Mouse (Mus musculus): ENCODE results near the gene Heatr9. TPM values are rescaled to one million over a fixed set of nuclear protein-coding genes. Genes with fewer than 3 reads are reported as not detected.

Gene Heatr9
- polyA plus RNA-seq, 1 experiment from 2014 or later: not detected

DNA sequence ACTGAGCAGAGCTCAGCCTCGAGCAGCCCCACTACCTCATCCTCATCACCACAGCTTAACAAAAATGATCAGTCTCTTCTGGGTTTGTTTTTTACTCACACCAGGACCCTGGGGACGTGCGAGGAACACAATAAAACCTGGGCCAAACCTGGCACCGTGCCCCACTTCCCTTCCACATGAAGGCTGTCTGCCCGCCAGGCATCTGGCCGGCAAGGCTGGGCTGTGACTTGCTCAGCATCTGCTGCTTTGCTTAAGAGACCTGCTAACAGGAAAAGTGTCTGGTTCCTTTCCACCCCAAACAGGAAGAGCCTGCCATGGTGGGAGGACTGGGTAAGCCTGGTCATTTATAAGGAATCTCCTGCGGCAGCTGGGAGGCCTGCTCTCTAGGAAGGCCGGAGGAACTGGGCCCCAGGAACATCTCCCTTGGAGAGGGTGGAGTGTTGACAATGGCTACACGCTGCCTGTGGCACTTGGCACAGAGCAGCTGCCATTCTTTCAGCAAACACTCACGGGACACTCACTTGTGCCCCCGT is 54.8 kb downstream of the Heatr9 start:
- ATAC-seq (replicated peaks; ENCODE audit: low FRiP score): no peak

DNA sequence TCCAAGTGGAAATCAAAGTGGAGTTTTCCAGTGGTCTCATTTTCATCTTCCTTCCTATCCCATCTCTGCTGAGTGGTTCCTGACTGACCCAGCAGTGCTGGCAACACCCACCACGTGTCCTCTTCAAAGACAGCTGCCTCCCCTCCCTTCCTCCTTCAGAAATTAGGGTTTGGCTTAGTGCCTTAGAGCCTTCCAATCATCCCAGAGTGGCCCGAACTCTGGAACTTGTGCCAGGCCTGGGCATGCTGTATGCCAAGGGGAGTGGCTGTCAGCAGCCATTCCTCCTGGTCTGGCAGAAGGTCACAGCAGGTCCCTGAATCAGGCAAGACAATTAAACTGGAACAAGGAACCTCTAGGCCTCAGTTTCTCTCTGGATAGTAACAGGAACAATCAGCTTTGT is 56.0 kb downstream of the Heatr9 start:
- H3K4me3 ChIP-seq (ENCODE audit: low read depth, low read length): no peak overlapping the region
- no peak overlapping the region for H3K27ac ChIP-seq (ENCODE audit: low read depth, low read length)
- H3K27me3 ChIP-seq (ENCODE audit: control insufficient read depth, insufficient read depth, low read length): peaks cover 21% of the 10 kb centered on the region
- ATAC-seq (replicated peaks; ENCODE audit: low FRiP score) (no peak), DNase-seq (ENCODE audit: low spot score) (no peak)
- no peak overlapping the region for H3K4me2 ChIP-seq (ENCODE audit: low read depth, low read length, severe bottlenecking)
- H3K9ac ChIP-seq (ENCODE audit: low read length): no peak overlapping the region
- 49% methylated on average over 2 of the region's 2 CpGs for WGBS
- H3K36me3 ChIP-seq (ENCODE audit: control insufficient read depth, insufficient read depth, low read length): no peaks in the 10 kb centered on the region
- no peaks in the 10 kb centered on the region for H3K9me3 ChIP-seq (ENCODE audit: control insufficient read depth, low read length)
- peaks cover 3% of the 10 kb centered on the region; the same call in 1 of the 2 replicates for H3K4me1 ChIP-seq (replicated peaks; ENCODE audit: control insufficient read depth, insufficient read depth, low read length)

More for the DNA sequence above, 54.8 kb downstream of the Heatr9 start:
- H3K4me3 ChIP-seq (ENCODE audit: low read depth, low read length): no peak overlapping the region
- no peak for DNase-seq (ENCODE audit: low spot score)
- H3K27ac ChIP-seq (ENCODE audit: low read depth, low read length): no peak overlapping the region
- peaks cover 18% of the 10 kb centered on the region for H3K27me3 ChIP-seq (ENCODE audit: control insufficient read depth, insufficient read depth, low read length)
- no peak overlapping the region for H3K4me2 ChIP-seq (ENCODE audit: low read depth, low read length, severe bottlenecking)
- H3K9me3 ChIP-seq (ENCODE audit: control insufficient read depth, low read length): no peaks in the 10 kb centered on the region
- H3K4me1 ChIP-seq (replicated peaks; ENCODE audit: control insufficient read depth, insufficient read depth, low read length): peaks cover 3% of the 10 kb centered on the region; the same call in 1 of the 2 replicates
- 70% methylated on average over 11 of the region's 11 CpGs for WGBS
- H3K9ac ChIP-seq (ENCODE audit: low read length): no peak overlapping the region
- H3K36me3 ChIP-seq (ENCODE audit: control insufficient read depth, insufficient read depth, low read length): no peaks in the 10 kb centered on the region

DNA sequence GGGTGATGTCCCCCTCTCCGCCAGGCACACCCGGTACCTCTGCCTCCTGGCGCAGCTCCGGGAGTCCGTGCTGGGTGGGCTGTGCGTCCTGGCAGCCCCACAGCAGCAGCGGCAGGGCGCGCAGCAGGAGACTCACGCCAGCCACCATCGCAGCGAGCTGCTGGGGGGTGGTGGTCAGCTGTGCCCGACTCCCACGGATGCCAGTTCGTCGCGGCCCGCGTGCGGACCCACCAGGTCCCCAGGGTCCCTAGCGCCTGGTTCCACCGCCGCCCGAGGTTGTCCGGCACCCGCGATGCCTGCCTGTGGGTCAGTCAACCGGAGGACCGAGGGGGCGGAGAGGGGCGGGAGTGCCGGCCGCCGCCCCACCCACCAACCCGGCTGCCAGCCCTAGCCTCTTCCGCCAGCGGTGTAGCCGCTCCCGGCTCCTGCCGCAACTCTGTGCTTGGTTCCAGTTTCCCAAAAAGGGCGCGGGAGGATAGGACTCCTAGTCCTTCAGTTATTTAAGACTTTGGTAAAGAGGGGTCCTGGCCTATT is 59.2 kb downstream of the Heatr9 start, which contains the start of gene Mmp28:
TSS of gene Mmp28 (minus strand) at position 361 of the 534 bp plus-strand sequence.
- peaks cover 3% of the 10 kb centered on the region; the same call in 1 of the 2 replicates for H3K4me1 ChIP-seq (replicated peaks; ENCODE audit: control insufficient read depth, insufficient read depth, low read length)
- under 1% methylated on average over 41 of the region's 42 CpGs for WGBS
- ATAC-seq (replicated peaks; ENCODE audit: low FRiP score): no peak
- peak within 1 kb of the TSS; percentile 66 for H3K9ac ChIP-seq (ENCODE audit: low read length)
- H3K36me3 ChIP-seq (ENCODE audit: control insufficient read depth, insufficient read depth, low read length): no peaks in the 10 kb centered on the region
- peak; percentile 72 for DNase-seq (ENCODE audit: low spot score)
- H3K4me2 ChIP-seq (ENCODE audit: low read depth, low read length, severe bottlenecking): peak within 1 kb of the TSS; percentile 98
- H3K9me3 ChIP-seq (ENCODE audit: control insufficient read depth, low read length): no peaks in the 10 kb centered on the region
- no peak within 1 kb of the TSS for H3K27ac ChIP-seq (ENCODE audit: low read depth, low read length)
- peaks cover 21% of the 10 kb centered on the region for H3K27me3 ChIP-seq (ENCODE audit: control insufficient read depth, insufficient read depth, low read length)
- H3K4me3 ChIP-seq (ENCODE audit: low read depth, low read length): peak within 1 kb of the TSS; percentile 52

Other genes starting within 250 kb of the Heatr9 start
- 0.67 and 0.91 TPM in 2 replicates for gene Slfn14, start 235.4 kb downstream of the Heatr9 start, polyA plus RNA-seq (2014; fragmentation: Nextera tagmentation; extraction: Ambion mirVana)
- 108 and 110 TPM in 2 replicates for gene Ap2b1, start 223.2 kb downstream of the Heatr9 start, polyA plus RNA-seq (2014; fragmentation: Nextera tagmentation; extraction: Ambion mirVana)
- 16.0 and 16.5 TPM in 2 replicates for gene Pex12, start 219.6 kb downstream of the Heatr9 start, polyA plus RNA-seq (2014; fragmentation: Nextera tagmentation; extraction: Ambion mirVana)
- gene Rasl10b, start 113.0 kb downstream of the Heatr9 start, polyA plus RNA-seq (2014; fragmentation: Nextera tagmentation; extraction: Ambion mirVana): 4.1 and 4.6 TPM in 2 replicates
- gene Gas2l2, start 92.7 kb downstream of the Heatr9 start, polyA plus RNA-seq (2014; fragmentation: Nextera tagmentation; extraction: Ambion mirVana): not detected in 2 replicates
- 0.29 and 0.68 TPM in 2 replicates for gene 1700020L24Rik, start 84.5 kb downstream of the Heatr9 start, polyA plus RNA-seq (2014; fragmentation: Nextera tagmentation; extraction: Ambion mirVana)
- 1.9 and 2.1 TPM in 2 replicates for gene Mmp28, start 59.1 kb downstream of the Heatr9 start, polyA plus RNA-seq (2014; fragmentation: Nextera tagmentation; extraction: Ambion mirVana)
- gene Taf15, start 49.1 kb downstream of the Heatr9 start, polyA plus RNA-seq (2014; fragmentation: Nextera tagmentation; extraction: Ambion mirVana): 13.8 and 14.9 TPM in 2 replicates
- not detected in 2 replicates for gene Ccl5, start 8.3 kb upstream of the Heatr9 start, polyA plus RNA-seq (2014; fragmentation: Nextera tagmentation; extraction: Ambion mirVana)
- gene Ccl9, start 56.5 kb upstream of the Heatr9 start, polyA plus RNA-seq (2014; fragmentation: Nextera tagmentation; extraction: Ambion mirVana): 1.1 and 1.3 TPM in 2 replicates
- 0.80 and 0.89 TPM in 2 replicates for gene Ccl6, start 70.9 kb upstream of the Heatr9 start, polyA plus RNA-seq (2014; fragmentation: Nextera tagmentation; extraction: Ambion mirVana)
- not detected in 2 replicates for gene Rpl9-ps1, start 123.4 kb upstream of the Heatr9 start, polyA plus RNA-seq (2014; fragmentation: Nextera tagmentation; extraction: Ambion mirVana)
- 0.63 and 0.95 TPM in 2 replicates for gene Ccl3, start 127.2 kb upstream of the Heatr9 start, polyA plus RNA-seq (2014; fragmentation: Nextera tagmentation; extraction: Ambion mirVana)
- gene Ccl4, start 140.4 kb upstream of the Heatr9 start, polyA plus RNA-seq (2014; fragmentation: Nextera tagmentation; extraction: Ambion mirVana): 0.44 TPM in 1 of 2 replicates, not detected in the other
- gene Wfdc17, start 181.8 kb upstream of the Heatr9 start, polyA plus RNA-seq (2014; fragmentation: Nextera tagmentation; extraction: Ambion mirVana): 0.40 TPM in 1 of 2 replicates, not detected in the other
- not detected in 2 replicates for gene Wfdc18, start 186.8 kb upstream of the Heatr9 start, polyA plus RNA-seq (2014; fragmentation: Nextera tagmentation; extraction: Ambion mirVana)
- not detected in 2 replicates for gene Wfdc21, start 224.8 kb upstream of the Heatr9 start, polyA plus RNA-seq (2014; fragmentation: Nextera tagmentation; extraction: Ambion mirVana)
- gene Heatr6, start 231.5 kb upstream of the Heatr9 start, polyA plus RNA-seq (2014; fragmentation: Nextera tagmentation; extraction: Ambion mirVana): 34.4 and 36.5 TPM in 2 replicates

Measured in forebrain, embryonic 11.5 days (tissue).